Mouse (Mus musculus) ovary, postnatal 14 days (tissue): ENCODE results near the gene Il6st.

Experiments
- DNase-seq: peaks from one replicate; pipeline ENCODE4 v3.0.0; 2022; ENCODE audit warnings: low spot score

The Il6st gene

GRCm38 (mm10) chr13:112482525-112482924 lies 18.7 kb downstream of the Il6st start:
- no peak for DNase-seq

GRCm38 (mm10) chr13:112483015-112483414 lies 19.1 kb downstream of the Il6st start:
- DNase-seq, result no peak

- DNase-seq, result no peak
These were observed 22.4 kb downstream of the Il6st start for GRCm38 (mm10) chr13:112486236-112486635.

GRCm38 (mm10) chr13:112486676-112487075 lies 22.8 kb downstream of the Il6st start:
- DNase-seq, result no peak

GRCm38 (mm10) chr13:112490036-112490435 lies 26.2 kb downstream of the Il6st start:
- no peak for DNase-seq

- no peak for DNase-seq
These were observed 27.9 kb downstream of the Il6st start for GRCm38 (mm10) chr13:112491636-112492284.

GRCm38 (mm10) chr13:112492285-112492678 lies 28.4 kb downstream of the Il6st start:
- no peak for DNase-seq

- no peak for DNase-seq
These were observed 30.7 kb downstream of the Il6st start for GRCm38 (mm10) chr13:112494590-112494989.

- no peak for DNase-seq
These were observed 36.2 kb downstream of the Il6st start for GRCm38 (mm10) chr13:112500027-112500426.

- DNase-seq, result no peak
These were observed 36.6 kb downstream of the Il6st start for GRCm38 (mm10) chr13:112500466-112500865.

GRCm38 (mm10) chr13:112503846-112504245 lies 40.0 kb downstream of the Il6st start:
- DNase-seq, result no peak

- no peak for DNase-seq
These were observed 41.6 kb downstream of the Il6st start for GRCm38 (mm10) chr13:112505436-112505835.

- DNase-seq, result no peak
These were observed 42.9 kb downstream of the Il6st start for GRCm38 (mm10) chr13:112506766-112507165.

- DNase-seq, result no peak
These were observed 43.8 kb downstream of the Il6st start for GRCm38 (mm10) chr13:112507691-112508090.

GRCm38 (mm10) chr13:112508487-112508886 lies 44.6 kb downstream of the Il6st start:
- DNase-seq, result no peak

- DNase-seq, result peak; percentile 50
These were observed 45.6 kb downstream of the Il6st start for GRCm38 (mm10) chr13:112509465-112509864.

GRCm38 (mm10) chr13:112510437-112511212 lies 46.8 kb downstream of the Il6st start:
- DNase-seq, result no peak

GRCm38 (mm10) chr13:112511261-112511660 lies 47.4 kb downstream of the Il6st start:
- DNase-seq, result no peak

GRCm38 (mm10) chr13:112511810-112512209 lies 47.9 kb downstream of the Il6st start:
- no peak for DNase-seq

- no peak for DNase-seq
These were observed 49.0 kb downstream of the Il6st start for GRCm38 (mm10) chr13:112512824-112513223.

- DNase-seq, result no peak
These were observed 50.7 kb downstream of the Il6st start for GRCm38 (mm10) chr13:112514546-112514945.

- DNase-seq, result no peak
These were observed 58.4 kb downstream of the Il6st start for GRCm38 (mm10) chr13:112522261-112522660.

GRCm38 (mm10) chr13:112522896-112523295 lies 59.0 kb downstream of the Il6st start:
- no peak for DNase-seq
